8 mouse cellular contexts compared by ENCODE assay signal in the genomic region with DNA sequence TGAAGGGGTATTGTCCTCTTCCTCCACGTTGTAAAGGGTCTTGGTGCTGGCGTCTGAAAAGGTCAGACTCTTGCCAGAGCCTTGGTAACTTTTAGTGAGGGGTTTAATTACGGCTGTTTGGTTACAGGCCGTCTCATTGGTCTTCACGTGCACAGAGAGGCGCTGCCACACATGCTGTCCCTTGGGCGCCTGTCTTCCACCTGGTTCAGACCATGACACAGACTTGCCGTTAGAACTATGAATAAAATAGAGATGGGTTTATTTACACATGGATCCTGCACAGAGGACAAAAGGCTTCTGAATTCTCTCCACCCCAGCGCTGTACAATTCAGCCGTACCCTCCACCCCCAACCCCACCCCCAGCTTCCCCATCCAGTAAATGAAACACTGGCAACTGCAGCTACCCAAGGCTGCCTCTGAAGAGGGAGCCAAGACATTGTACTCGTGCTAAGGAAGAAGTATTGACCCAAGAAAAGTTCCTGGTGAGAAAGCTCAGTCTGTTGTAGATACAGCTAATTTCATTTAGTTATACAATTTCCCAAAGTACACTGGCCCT. TPM values are rescaled to one million over a fixed set of nuclear protein-coding genes. Genes with fewer than 3 reads are reported as not detected.
DNase-seq lines count a peak whose midpoint lies in the region; ATAC-seq and TF ChIP-seq lines count a peak whose summit lies in the region.
"Had no signal": no experiment of that assay in that cellular context is flagged by ENCODE, and none has a peak within 500 bp of the region (broad histone marks: within the 10 kb centered on the region; RNA-seq: fewer than 3 reads in every experiment).

No protein-coding gene starts in this region.

- no peaks in the 10 kb centered on the region for H3K4me1 ChIP-seq in lung, postnatal 0 days (ENCODE audit: insufficient read depth, low read depth, low read length)
- no peaks in the 10 kb centered on the region for H3K4me1 ChIP-seq in liver, postnatal 0 days (ENCODE audit: insufficient read depth)

- H3K4me3 ChIP-seq in lung, postnatal 0 days (ENCODE audit: low read depth, low read length), result no peak overlapping the region
- H3K4me3 ChIP-seq in liver, postnatal 0 days (ENCODE audit: low read depth, low read length), result no peak overlapping the region

- peak overlapping the region; percentile 45; the same call in 1 of the 2 replicates for H3K4me2 ChIP-seq in lung, postnatal 0 days (replicated peaks; ENCODE audit: low read depth, low read length)
- H3K4me2 ChIP-seq in liver, postnatal 0 days (ENCODE audit: low read depth, low read length), result 0 out of 2 replicates have a peak overlapping the region, but pooled peaks have one; percentile 49

- ATAC-seq in lung, postnatal 0 days, result no peak
- 0 out of 4 replicates have a peak, but pooled peaks have one; percentile 24 to 54 for ATAC-seq in hematopoietic stem cell, adult 5-6 weeks (replicated peaks in 1 of 2; ENCODE audit: insufficient read depth in 1 of 2, low FRiP score in 2 of 2, low TSS enrichment in 1 of 2, low read depth in 1 of 2, poor library complexity in 2 of 2, severe bottlenecking in 2 of 2)
- no peak for ATAC-seq in liver, postnatal 0 days

- H3K36me3 ChIP-seq in lung, postnatal 0 days (ENCODE audit: insufficient read depth, low read length), result no peaks in the 10 kb centered on the region
- no peaks in the 10 kb centered on the region for H3K36me3 ChIP-seq in liver, postnatal 0 days (replicated peaks; ENCODE audit: insufficient read depth, low read length)

- no peak overlapping the region for H3K27ac ChIP-seq in lung, postnatal 0 days (ENCODE audit: low read length)
- H3K27ac ChIP-seq in liver, postnatal 0 days (ENCODE audit: low read depth), result no peak overlapping the region

- DNase-seq in lung, postnatal 0 days (ENCODE audit: low spot score), result no peak
- no peak for DNase-seq in lung, postnatal 36 days
- no peak for DNase-seq in liver, postnatal 0 days
- DNase-seq in adrenal gland, postnatal 25 days, result no peak
- no peak for DNase-seq in testis, postnatal 14 days (ENCODE audit: low spot score)
- DNase-seq in urinary bladder, postnatal 14 days (ENCODE audit: low spot score), result no peak

- 21% methylated on average over 11 of the region's 11 CpGs for WGBS in lung, postnatal 0 days
- 20% methylated on average over 11 of the region's 11 CpGs for WGBS in liver, postnatal 0 days (ENCODE audit: insufficient replicate concordance)

- no peak for TF ChIP-seq CTCF in lung, postnatal 0 days (IDR thresholded peaks at IDR 0.05)
- no peak for TF ChIP-seq CTCF in liver, postnatal 0 days (IDR thresholded peaks at IDR 0.05; ENCODE audit: low read depth)

- H3K27me3 ChIP-seq in lung, postnatal 0 days (replicated peaks; ENCODE audit: insufficient read depth, low read length), result no peaks in the 10 kb centered on the region
- H3K27me3 ChIP-seq in liver, postnatal 0 days (ENCODE audit: insufficient read depth, low read length), result peaks cover 7% of the 10 kb centered on the region

- TF ChIP-seq EP300 in lung, postnatal 0 days (IDR thresholded peaks at IDR 0.05), result no peak
- no peak for TF ChIP-seq EP300 in liver, postnatal 0 days (IDR thresholded peaks at IDR 0.05; ENCODE audit: low read depth)

- H3K9ac ChIP-seq in lung, postnatal 0 days (replicated peaks; ENCODE audit: low read depth), result no peak overlapping the region
- no peak overlapping the region for H3K9ac ChIP-seq in liver, postnatal 0 days (replicated peaks)

- no peaks in the 10 kb centered on the region for H3K9me3 ChIP-seq in lung, postnatal 0 days (ENCODE audit: low read length)
- no peaks in the 10 kb centered on the region for H3K9me3 ChIP-seq in liver, postnatal 0 days (ENCODE audit: low read length)

RNA-seq across cellular contexts. Expression of gene Gm10944, which starts 8.6 kb away (rescaled TPM):
- polyA plus RNA-seq in lung, postnatal 0 days (2015; fragmentation: Nextera tagmentation; extraction: Ambion mirVana), result not detected in 2 replicates
- total RNA-seq in hematopoietic stem cell, adult 5-6 weeks (2017), result not detected in 2 replicates
- polyA plus RNA-seq in liver, postnatal 0 days (2015; fragmentation: Nextera tagmentation; extraction: Ambion mirVana), result not detected in 2 replicates
- not detected in 2 replicates for total RNA-seq in adrenal gland, postnatal 25 days (2021)
- total RNA-seq: left cerebral cortex, postnatal 14 days had no signal

Comparison
In these comparisons a context has a peak if more than half of its experiments do, and no peak if none do; other contexts are left out.
1. ATAC-seq: peak in hematopoietic stem cell, adult 5-6 weeks (2 of 2); none in lung, postnatal 0 days (single experiment) and liver, postnatal 0 days (single experiment).